Mouse (Mus musculus): ENCODE measurements around the gene Ddost. TPM values are rescaled to one million over a fixed set of nuclear protein-coding genes. Genes with fewer than 3 reads are reported as not detected.

The Ddost gene
- polyA plus RNA-seq, 1 experiment from 2014 or later, result 289 TPM

- no peak for ATAC-seq (replicated peaks; ENCODE audit: low FRiP score, low read depth)
- 73% methylated on average over 1 of the region's 1 CpGs for WGBS
These were observed 42.8 kb downstream of the Ddost start for GRCm38 (mm10) chr4:138347280-138347679.

DNA sequence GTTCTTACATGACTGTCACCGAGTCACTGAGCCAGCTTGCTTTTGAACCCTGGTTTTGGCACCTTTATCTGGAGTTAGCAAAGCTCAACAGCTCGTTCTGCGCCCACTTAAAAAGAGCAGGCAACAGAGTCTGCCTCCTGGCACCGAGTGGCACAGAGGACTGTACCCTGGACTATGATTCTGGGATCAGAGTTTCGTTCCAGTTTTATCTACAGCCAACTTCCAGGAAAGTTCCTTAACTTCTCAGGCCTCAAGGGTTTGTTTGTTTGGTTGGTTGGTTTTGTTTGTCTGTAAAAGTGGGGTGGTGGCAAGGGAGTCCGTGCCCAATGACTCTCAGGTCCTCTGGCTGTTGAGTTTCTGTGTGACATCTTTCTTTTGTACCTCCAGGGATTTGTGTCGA is 44.2 kb downstream of the Ddost start:
- Histone ChIP-seq H3K27ac (no peak overlapping the region), H3K4me1 (replicated peaks; ENCODE audit: insufficient read depth, low read length) (peaks cover 1% of the 10 kb centered on the region), H3K36me3 (ENCODE audit: insufficient read depth, low read length) (no peaks in the 10 kb centered on the region), H3K27me3 (ENCODE audit: insufficient read depth, low read length) (no peaks in the 10 kb centered on the region), H3K9ac (ENCODE audit: low read depth, low read length) (no peak overlapping the region), H3K9me3 (replicated peaks; ENCODE audit: low read length) (no peaks in the 10 kb centered on the region), H3K4me2 (ENCODE audit: low read length) (no peak overlapping the region), H3K4me3 (replicated peaks; ENCODE audit: low read depth, low read length) (no peak overlapping the region)
- TF ChIP-seq CTCF (IDR thresholded peaks at IDR 0.05; ENCODE audit: low read depth), result no peak
- no peak for ATAC-seq (replicated peaks; ENCODE audit: low FRiP score, low read depth)
- 74% methylated on average over 7 of the region's 7 CpGs for WGBS
- no peak for DNase-seq (ENCODE audit: low spot score)

More at GRCm38 (mm10) chr4:138347280-138347679, 42.8 kb downstream of the Ddost start:
- Histone ChIP-seq H3K4me3 (replicated peaks; ENCODE audit: low read depth, low read length) (no peak overlapping the region), H3K9ac (ENCODE audit: low read depth, low read length) (no peak overlapping the region), H3K27me3 (ENCODE audit: insufficient read depth, low read length) (no peaks in the 10 kb centered on the region), H3K9me3 (replicated peaks; ENCODE audit: low read length) (no peaks in the 10 kb centered on the region), H3K27ac (no peak overlapping the region), H3K4me1 (replicated peaks; ENCODE audit: insufficient read depth, low read length) (peaks cover 10% of the 10 kb centered on the region), H3K4me2 (ENCODE audit: low read length) (no peak overlapping the region), H3K36me3 (ENCODE audit: insufficient read depth, low read length) (no peaks in the 10 kb centered on the region)
- no peak for DNase-seq (ENCODE audit: low spot score)
- TF ChIP-seq CTCF (IDR thresholded peaks at IDR 0.05; ENCODE audit: low read depth), result no peak

- Histone ChIP-seq H3K36me3 (ENCODE audit: insufficient read depth, low read length) (no peaks in the 10 kb centered on the region), H3K4me1 (replicated peaks; ENCODE audit: insufficient read depth, low read length) (no peaks in the 10 kb centered on the region), H3K4me2 (ENCODE audit: low read length) (no peak overlapping the region), H3K9ac (ENCODE audit: low read depth, low read length) (no peak overlapping the region), H3K9me3 (replicated peaks; ENCODE audit: low read length) (no peaks in the 10 kb centered on the region), H3K4me3 (replicated peaks; ENCODE audit: low read depth, low read length) (no peak overlapping the region), H3K27me3 (ENCODE audit: insufficient read depth, low read length) (no peaks in the 10 kb centered on the region), H3K27ac (no peak overlapping the region)
- no peak for TF ChIP-seq CTCF (IDR thresholded peaks at IDR 0.05; ENCODE audit: low read depth)
- ATAC-seq (replicated peaks; ENCODE audit: low FRiP score, low read depth) (no peak), DNase-seq (ENCODE audit: low spot score) (no peak)
- 90% methylated on average over 5 of the region's 5 CpGs for WGBS
These were observed 47.3 kb downstream of the Ddost start for GRCm38 (mm10) chr4:138351821-138352220.

DNA sequence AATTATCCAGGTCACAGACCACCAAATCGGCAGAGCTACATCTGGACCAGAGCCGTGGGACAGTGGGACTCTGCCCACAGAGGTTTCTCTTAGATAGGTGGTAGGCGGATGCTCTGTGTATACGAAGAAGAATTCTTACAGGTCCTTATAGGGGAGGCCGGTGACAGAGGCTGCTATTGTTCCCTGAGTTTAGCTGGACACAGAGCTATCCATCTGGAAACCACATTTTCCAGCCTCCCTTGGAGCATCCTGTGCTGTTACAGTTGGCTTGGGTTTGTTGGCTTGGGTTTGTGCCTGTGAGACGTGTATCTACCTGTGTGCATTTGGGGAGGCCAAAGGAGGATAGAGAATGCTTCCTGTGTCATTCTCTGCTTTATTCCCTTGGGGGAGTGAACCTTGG is 48.2 kb downstream of the Ddost start:
- no peak overlapping the region for H3K4me2 ChIP-seq (ENCODE audit: low read length)

DNA sequence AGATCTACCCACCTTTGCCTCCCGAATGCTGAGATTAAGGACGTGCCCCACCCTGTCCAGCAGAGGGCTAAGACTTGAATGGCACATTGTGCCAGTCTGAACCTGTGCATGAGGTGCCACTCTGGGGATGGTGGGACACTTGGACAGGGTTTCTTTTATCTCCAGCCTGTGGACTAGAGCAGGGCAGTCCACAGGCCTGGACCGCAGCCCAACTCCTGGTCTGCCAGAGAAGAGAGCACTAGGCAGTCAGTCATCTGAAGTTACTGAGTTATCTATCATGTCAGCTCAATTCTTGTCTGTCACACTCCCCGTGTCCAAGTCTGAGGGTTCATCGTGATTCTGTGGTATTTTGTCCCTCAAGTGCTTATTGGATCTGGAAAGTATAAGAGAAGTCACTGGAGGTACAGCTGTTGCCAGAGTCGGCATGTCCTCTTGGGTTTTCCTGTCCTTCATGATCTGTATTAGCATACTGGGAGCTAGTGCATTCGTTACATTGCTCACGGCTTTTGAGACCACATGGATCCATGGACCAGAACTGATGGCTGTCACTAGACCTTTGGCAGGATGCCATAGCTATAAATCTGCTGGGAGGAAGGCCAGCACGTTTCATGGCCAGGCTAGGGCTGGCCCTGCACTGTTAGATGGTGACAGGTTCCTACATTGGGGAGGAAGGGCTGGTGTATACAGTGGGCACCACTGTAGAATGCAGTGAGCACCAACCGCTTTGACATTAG is 49.1 kb downstream of the Ddost start:
- Histone ChIP-seq H3K27ac (no peak overlapping the region), H3K4me1 (replicated peaks; ENCODE audit: insufficient read depth, low read length) (no peaks in the 10 kb centered on the region), H3K4me3 (replicated peaks; ENCODE audit: low read depth, low read length) (no peak overlapping the region), H3K36me3 (ENCODE audit: insufficient read depth, low read length) (no peaks in the 10 kb centered on the region), H3K9ac (ENCODE audit: low read depth, low read length) (no peak overlapping the region), H3K4me2 (ENCODE audit: low read length) (no peak overlapping the region), H3K9me3 (replicated peaks; ENCODE audit: low read length) (no peaks in the 10 kb centered on the region), H3K27me3 (ENCODE audit: insufficient read depth, low read length) (no peaks in the 10 kb centered on the region)
- peak; percentile 28; the same call in 1 of the 2 replicates for TF ChIP-seq CTCF (IDR thresholded peaks at IDR 0.05; ENCODE audit: low read depth)
- DNase-seq (ENCODE audit: low spot score), result no peak
- ATAC-seq (replicated peaks; ENCODE audit: low FRiP score, low read depth), result no peak; the same call in 1 of the 2 replicates
- WGBS, result 56% methylated on average over 10 of the region's 10 CpGs

More for the DNA sequence above, 48.2 kb downstream of the Ddost start:
- Histone ChIP-seq H3K27me3 (ENCODE audit: insufficient read depth, low read length) (no peaks in the 10 kb centered on the region), H3K4me3 (replicated peaks; ENCODE audit: low read depth, low read length) (no peak overlapping the region), H3K36me3 (ENCODE audit: insufficient read depth, low read length) (no peaks in the 10 kb centered on the region), H3K9ac (ENCODE audit: low read depth, low read length) (no peak overlapping the region), H3K4me1 (replicated peaks; ENCODE audit: insufficient read depth, low read length) (no peaks in the 10 kb centered on the region), H3K27ac (no peak overlapping the region), H3K9me3 (replicated peaks; ENCODE audit: low read length) (no peaks in the 10 kb centered on the region)
- TF ChIP-seq CTCF (IDR thresholded peaks at IDR 0.05; ENCODE audit: low read depth), result no peak
- WGBS, result 84% methylated on average over 6 of the region's 6 CpGs
- DNase-seq (ENCODE audit: low spot score), result no peak
- ATAC-seq (replicated peaks; ENCODE audit: low FRiP score, low read depth), result no peak

GRCm38 (mm10) chr4:138355496-138355895 is 51.0 kb downstream of the Ddost start:
- Histone ChIP-seq H3K4me1 (replicated peaks; ENCODE audit: insufficient read depth, low read length) (no peaks in the 10 kb centered on the region), H3K9me3 (replicated peaks; ENCODE audit: low read length) (no peaks in the 10 kb centered on the region), H3K4me3 (replicated peaks; ENCODE audit: low read depth, low read length) (no peak overlapping the region), H3K4me2 (ENCODE audit: low read length) (no peak overlapping the region), H3K9ac (ENCODE audit: low read depth, low read length) (no peak overlapping the region), H3K27ac (no peak overlapping the region), H3K27me3 (ENCODE audit: insufficient read depth, low read length) (no peaks in the 10 kb centered on the region), H3K36me3 (ENCODE audit: insufficient read depth, low read length) (no peaks in the 10 kb centered on the region)
- DNase-seq (ENCODE audit: low spot score) (no peak), ATAC-seq (replicated peaks; ENCODE audit: low FRiP score, low read depth) (no peak)
- 80% methylated on average over 2 of the region's 2 CpGs for WGBS
- no peak for TF ChIP-seq CTCF (IDR thresholded peaks at IDR 0.05; ENCODE audit: low read depth)
